Mouse (Mus musculus): ENCODE measurements around the gene a.
"Not testable (repeated sequence)": the region's sequence is repeated elsewhere in the genome, so short reads cannot be mapped to it uniquely, and the experiment has no call there.

a gene

GRCm38 (mm10) chr2:155016751-155017150 lies 225.5 kb downstream of the a start:
- DNase-seq = not testable (repeated sequence)

DNA sequence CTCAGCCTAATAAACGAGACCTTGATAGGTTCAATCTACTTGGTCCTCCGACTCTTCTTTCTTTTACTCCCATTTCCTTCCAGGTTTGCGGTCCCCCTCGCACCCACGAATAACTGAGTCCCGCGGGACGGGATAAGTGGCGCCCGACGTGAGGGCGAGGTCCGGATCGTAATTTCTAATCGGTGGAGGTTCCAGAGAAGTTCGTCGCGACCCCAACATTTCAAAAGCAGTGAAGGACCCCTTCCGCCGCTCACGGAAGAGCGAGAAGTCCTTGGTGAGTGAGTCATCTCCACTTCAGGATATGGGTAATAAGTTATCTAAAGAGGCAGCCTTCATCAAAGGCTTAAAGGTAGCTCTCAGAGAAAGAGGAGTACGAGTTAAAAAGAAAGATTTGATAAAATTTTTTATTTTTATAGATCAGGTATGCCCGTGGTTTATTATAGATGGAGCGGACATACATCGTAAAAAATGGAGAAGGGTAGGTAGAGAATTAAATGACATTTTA lies 227.1 kb downstream of the a start, which contains the start of gene Gm14226:
Gene Gm14226, plus strand, starts transcription at position 16 of the 505 bp plus-strand sequence.
- DNase-seq = not testable (repeated sequence)

DNA sequence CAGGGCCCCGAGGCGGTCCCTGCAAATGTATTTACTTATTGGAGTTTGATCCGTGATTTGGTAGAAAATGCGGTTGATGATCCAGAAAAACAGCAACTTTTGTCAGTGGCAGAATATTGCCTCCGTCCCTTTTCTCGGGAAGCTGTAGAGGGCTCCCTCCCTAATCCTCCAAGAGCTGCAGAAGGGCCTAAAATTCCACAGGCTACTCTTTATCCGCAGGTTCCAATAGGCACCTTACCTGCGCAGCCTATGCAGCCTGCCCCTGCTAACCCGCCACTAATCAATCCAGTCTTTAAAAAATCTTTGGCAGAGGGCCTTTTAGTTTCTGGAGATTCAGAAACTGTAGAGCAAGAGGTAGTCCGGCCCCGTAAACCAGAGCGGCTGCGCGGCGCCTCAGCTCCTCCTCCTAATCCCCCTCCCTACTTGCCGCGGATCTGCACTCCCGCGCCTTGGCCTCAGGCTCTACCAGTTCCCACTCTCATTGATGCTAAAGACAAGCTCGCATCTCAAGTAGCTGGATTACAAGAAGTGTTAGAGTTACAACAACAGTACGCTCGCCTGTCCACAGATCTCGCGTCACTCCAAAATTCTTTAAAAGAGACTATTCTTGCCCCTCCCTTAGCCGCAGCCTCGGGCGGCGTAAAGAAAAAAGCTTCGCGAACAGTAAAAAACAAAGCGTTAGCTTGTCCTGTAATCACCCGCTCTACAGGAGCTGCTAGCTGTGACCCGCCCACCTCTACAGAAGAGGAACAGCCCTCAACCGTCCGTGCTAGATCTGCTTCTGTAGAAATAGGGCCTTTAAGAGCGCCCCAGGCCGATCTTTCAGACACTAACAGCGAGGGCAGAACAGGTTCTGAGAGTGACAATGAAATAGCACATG lies 227.8 kb downstream of the a start:
- peak; percentile 77 for DNase-seq

DNA sequence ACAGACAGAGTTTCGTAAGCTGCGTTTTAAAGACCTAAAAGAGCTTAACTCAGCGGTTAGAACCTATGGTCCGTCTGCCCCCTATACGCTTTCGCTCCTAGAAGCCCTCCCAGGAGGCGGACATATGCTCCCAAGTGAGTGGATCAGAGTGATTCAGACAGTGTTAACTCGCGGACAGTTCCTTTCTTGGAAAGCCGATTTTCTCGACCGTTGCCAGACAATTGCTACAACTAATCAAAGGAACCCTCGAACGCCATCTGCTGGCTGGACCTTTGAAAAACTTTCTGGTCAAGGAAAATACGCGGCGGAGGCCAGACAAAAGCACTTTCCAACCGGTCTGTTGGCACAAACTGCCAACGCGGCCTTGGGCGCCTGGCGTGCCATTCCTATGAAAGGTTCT lies 228.5 kb downstream of the a start:
- peak; percentile 89 for DNase-seq

- not testable (repeated sequence) for DNase-seq
Measured at GRCm38 (mm10) chr2:155020247-155020826, 229.1 kb downstream of the a start.

DNA sequence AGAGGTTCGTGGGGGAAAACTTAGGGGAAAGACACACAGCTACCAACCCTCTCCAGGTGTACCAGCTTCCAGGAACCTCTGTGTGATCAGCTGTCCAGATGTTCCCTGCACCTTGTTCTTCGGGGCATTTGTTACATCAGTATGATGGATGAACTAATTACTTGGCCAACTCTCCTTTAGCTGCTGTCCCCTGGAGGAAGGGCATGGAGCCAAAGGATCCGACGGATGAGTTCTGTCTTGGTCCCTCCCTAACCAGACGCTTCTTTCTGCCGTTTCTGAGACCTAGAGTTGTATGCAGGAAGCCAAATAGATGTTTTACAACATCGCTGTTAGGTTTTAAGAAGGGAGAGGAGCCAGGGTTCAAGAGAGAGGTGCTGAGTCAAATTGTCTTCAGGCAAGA lies 239.6 kb downstream of the a start:
- DNase-seq = no peak

DNA sequence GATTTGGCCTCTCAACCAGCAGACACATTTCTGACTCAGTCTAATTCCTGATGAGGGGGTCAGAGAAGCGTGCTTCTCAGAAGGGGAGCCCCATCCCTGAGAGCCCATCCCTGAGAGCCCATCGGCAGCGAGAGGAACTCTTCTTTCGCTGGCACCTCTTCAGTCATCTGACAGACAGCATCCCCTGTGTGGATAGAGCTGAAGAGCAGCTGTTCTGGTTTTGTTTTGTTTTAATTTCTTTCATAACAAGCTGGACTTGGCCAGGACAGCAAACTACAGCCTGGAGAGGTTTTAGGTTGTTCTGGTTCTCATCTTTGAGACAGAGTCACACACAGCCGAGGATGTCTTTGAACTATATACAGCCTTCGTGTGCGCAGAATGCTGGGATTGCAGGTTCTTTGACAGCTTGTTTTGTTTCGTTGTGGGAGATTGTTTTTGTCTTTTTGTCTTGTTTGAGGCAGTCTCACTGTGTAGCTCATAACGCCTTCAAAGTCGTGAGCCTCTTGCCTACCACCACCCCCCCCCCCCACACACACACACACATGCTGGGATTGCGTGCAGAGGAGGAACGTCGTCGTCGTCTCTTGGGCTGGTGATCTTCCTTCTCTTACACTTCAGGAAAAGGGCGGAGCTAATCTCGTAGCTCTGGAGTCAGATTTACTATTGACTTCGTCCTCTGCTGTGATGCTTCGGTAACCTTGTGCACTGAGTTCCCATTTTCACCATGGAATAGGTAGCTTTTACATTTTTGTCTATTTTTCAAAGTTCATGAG lies 241.9 kb downstream of the a start:
- no peak for DNase-seq

DNA sequence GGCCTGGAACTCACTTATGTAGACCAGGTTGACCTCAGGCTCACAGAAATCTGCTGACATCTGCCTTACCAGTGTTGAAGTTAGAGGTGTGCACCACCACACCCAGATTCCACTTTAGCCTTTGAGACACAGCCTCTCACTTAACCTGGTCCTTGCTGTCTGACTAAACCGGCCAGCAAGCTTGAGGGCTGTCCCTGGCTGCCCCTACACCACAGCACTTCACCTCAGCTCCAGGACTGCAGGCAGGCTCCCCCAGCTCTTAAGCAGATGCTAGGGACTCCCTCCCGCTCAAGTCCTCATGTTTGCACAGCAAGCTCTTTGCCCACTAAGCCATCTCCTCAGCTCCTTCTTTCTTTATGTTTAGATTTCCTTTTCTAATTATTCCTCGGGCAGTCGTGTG lies 248.8 kb downstream of the a start:
- DNase-seq = no peak

- no peak for DNase-seq
Measured at GRCm38 (mm10) chr2:155044542-155044941, 253.3 kb downstream of the a start.

- DNase-seq = no peak
Measured at GRCm38 (mm10) chr2:155045075-155045474, 253.9 kb downstream of the a start.

GRCm38 (mm10) chr2:155046803-155047202 lies 255.6 kb downstream of the a start:
- no peak for DNase-seq

DNA sequence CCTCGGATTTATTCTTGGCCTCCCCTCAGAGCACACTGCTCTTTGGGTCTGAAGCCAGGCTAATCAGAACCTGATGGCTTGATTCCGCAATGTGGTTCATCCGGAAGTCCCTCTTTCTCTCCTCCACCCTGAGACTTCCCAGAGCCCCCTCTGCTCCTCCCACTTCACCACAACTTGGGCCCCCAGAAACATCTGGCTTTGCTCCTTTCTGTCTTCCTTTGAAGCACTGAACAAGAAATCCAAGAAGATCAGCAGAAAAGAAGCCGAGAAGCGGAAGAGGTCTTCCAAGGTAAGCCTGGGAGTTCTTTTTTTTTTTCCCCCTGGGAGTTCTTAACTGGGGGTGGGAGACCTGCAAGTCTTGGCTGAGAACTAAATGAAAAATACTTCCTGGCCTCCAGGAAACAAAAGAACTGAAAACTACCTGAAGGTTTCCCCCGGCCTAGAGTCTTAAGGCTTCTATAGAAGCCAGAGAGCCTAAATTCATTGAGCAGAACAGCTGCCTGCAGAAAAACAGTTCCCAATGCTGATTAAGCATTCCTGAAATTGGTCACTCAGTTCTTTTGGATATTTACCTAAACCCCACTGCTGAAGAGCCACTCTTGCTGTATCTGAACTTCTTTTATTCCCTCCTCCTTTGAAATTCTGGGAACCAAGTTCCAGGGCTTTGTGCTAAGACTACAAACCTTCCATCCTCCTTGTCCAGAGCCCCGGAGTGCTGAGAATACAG lies 256.4 kb downstream of the a start:
- DNase-seq = peak; percentile 52

DNA sequence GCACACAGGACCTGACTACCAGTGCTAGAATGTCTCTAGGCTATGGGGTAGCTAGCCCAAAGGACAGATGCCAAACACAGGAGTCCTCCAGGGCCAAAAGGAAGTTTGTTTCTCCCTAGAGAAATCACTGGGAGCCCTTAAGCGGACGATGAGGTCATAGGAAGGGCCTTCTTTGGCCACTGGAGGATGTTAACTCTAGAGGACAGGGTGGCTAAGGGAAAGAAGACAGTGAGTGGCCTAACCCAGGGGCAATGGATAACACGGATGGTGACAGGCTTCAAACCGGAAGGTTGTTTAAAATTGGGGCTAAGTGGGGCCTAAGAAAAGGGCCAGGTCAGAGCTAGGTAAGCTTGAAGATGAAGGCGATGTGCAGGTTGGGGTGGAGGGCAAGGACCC lies 258.9 kb downstream of the a start:
- no peak for DNase-seq

DNA sequence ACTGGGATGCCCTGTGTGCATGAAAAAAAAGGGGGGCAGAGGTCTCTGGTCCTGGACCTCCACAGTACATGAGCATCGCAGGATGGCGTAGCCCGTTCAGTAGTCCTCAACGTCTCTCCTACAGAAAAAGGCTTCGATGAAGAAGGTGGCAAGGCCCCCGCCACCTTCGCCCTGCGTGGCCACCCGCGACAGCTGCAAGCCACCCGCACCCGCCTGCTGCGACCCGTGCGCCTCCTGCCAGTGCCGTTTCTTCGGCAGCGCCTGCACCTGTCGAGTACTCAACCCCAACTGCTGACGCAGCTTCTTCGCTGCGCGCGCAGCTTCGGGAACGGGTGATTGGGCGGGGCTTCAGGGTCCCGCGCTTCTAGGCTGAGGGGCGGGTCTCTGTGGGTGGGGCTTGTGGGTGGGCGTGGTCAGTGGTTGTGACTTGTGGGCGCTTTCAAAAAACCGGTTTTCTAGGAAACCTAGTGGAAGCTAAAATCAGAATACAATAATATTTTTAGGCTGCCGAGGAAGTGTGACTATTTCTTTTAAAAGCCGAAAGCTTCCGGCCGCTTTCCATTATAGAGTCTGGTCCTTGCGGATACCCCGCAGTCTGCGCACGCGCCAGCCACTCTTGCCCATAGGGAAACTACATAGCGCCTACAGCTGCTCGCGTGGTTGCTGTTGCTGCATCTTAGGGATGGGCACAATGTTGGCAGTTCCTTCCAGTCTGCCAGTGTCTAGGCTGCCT lies 259.5 kb downstream of the a start:
- DNase-seq = peak; percentile 99

GRCm38 (mm10) chr2:155051622-155052351 lies 260.6 kb downstream of the a start:
- no peak for DNase-seq

DNA sequence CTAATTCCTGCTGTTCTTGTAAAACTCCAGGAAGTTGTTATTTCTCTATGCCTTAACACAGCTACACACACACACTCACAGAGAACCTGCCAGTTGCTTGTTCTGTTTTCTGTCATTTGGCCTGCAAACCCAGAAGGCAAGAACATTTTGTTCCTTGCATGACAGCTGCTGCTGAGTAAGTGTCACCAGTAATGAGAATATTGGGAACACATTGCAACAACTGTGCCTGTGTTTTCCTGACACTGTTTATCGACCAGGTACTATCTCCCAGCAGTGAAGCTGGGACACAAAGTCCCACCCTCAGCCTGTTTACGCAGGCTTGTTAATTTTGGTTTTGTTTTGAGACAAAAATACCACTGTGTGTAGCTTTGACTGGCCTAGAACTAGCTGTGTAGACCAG lies 261.5 kb downstream of the a start:
- no peak for DNase-seq

DNA sequence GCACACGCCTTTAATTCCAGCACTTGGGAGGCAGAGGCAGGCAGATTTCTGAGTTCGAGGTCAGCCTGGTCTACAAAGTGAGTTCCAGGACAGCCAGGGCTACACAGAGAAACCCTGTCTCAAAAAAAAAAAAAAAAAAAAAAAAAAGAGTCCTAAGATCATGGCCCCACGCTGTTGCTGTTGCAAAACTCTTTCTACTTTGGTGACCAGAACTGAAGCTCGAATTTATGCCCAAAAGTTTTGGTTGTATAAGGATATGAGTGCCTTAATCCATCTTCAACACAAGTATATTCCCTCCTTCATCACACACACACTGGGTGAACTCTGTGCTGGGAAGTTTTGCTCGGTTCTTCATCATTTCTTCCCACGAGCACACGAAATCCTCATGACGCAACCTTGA lies 262.3 kb downstream of the a start:
- not testable (repeated sequence) for DNase-seq

GRCm38 (mm10) chr2:155054672-155055071 lies 263.5 kb downstream of the a start:
- DNase-seq = no peak

- DNase-seq = no peak
Measured at GRCm38 (mm10) chr2:155056076-155056578, 264.9 kb downstream of the a start.

DNA sequence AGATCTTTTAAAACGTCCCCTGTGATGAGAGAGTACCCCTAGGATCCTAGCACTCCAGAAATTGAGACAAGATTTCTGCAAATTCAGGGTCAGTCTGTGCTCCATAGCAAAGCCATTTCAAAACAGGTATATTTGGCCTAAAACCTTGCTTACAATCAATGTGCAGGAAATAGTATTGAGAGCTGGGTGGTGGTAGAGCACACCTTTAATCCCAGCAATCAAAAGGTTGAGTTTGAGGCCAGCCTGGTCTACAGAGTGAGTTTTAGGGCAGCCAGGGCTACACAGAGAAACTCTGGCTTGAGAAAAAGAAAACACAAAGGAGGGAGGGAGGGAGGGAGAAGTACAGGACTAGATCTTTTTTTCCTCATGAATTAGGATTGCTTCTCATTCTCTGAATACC lies 266.2 kb downstream of the a start:
- DNase-seq = no peak

- no peak for DNase-seq
Measured at GRCm38 (mm10) chr2:155071027-155071426, 279.8 kb downstream of the a start.

Measured in thymus, postnatal 4 days (tissue).